Mouse (Mus musculus) right cerebral cortex, postnatal 25 days (tissue): ENCODE data around the gene Flt4.
"Not testable (repeated sequence)": the region's sequence is repeated elsewhere in the genome, so short reads cannot be mapped to it uniquely, and the experiment has no call there.

Experiments
- DNase-seq: peaks from one replicate; pipeline ENCODE4 v3.0.0; 2022

Flt4 gene

GRCm38 (mm10) chr11:49608938-49609867, at the start of gene Flt4:
Flt4 (plus strand) TSS chr11:49609263.
- DNase-seq: not testable (repeated sequence)

DNA sequence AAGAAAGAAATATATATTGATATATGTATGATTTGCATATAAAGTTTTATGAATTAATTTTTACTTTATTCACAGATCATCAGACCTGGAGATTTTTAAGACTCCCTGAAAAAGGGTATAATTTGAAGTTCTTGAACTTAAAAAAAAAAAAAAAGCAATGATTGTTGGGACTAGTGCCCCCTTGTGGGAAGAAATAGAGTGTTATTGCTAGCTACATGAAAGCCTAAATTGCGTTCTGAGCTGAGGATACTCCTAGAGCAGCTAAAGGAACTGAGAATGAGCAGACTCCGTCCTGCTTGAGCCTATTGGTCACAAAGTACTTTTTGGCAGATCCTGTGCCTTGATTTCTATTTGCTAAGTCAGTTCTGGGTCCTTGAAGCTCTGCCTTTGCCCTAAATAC, 34.0 kb upstream of the Flt4 start:
- DNase-seq: not testable (repeated sequence)

- DNase-seq: not testable (repeated sequence)
Observed at GRCm38 (mm10) chr11:49580452-49580851, 28.6 kb upstream of the Flt4 start.

DNA sequence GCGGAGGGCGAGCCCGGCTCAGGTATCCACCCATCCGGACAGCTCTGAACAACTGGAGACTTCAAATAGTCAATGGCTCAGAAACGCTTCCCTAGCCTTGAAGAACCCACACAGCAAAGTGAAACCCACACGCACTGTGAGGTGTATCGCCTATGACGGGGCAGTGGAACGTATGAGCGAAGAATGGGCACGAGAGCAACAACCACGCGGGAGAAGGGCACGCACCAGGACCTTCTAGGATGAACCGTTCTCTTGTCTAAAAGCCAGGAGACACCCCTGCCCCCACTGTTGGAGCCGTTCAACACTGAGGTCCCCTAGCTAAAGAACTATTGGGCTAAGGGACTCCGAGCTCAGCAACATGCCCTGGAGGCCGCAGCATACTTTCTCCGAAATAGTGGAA, 18.9 kb upstream of the Flt4 start:
- DNase-seq: no peak

DNA sequence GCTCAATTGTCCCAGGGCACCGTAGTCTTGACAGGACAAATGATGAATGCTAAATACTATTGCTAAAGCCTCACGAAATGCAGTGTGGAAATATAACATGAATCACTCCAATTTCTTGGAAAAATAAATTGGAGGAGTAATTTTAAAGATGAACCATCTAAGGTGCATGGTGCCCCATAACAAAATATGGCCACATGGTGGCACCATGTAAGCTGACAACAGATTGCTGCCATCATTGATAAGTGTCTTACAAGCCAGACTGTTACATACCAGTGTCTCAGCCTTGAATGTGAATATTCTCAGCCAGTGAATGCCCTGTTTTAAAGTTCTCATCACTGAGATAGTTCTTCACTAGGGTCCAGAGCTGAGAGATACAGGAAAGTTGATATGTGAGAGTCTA, 11.9 kb upstream of the Flt4 start:
- DNase-seq: not testable (repeated sequence)

GRCm38 (mm10) chr11:49608306-49608705, 757 bp upstream of the Flt4 start:
- not testable (repeated sequence) for DNase-seq

GRCm38 (mm10) chr11:49609868-49610824, 1.1 kb downstream of the Flt4 start:
- DNase-seq: not testable (repeated sequence)

- not testable (repeated sequence) for DNase-seq
Observed at GRCm38 (mm10) chr11:49611349-49611748, 2.3 kb downstream of the Flt4 start.

- no peak for DNase-seq
Observed at GRCm38 (mm10) chr11:49612154-49612553, 3.1 kb downstream of the Flt4 start.

DNA sequence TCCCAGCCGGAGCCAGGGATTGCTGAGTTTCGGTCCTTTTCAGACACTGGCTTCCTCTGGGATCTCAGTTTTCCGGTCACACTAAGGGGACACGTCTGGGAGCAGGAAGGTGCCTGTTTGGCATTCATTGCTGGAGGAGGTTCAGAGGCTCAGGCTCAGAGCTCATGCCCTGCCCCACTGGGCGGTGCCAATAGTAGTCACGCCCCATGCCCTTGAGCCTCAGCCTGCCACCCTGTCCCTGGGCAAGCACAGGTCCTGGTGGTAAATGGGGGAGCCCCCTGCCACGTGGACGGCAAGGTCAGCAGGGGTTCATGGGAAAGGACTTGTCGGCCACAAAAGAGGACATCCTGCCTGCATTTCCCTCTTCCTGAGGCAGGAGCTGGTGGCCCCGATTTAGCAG, 4.3 kb downstream of the Flt4 start:
- no peak for DNase-seq

DNA sequence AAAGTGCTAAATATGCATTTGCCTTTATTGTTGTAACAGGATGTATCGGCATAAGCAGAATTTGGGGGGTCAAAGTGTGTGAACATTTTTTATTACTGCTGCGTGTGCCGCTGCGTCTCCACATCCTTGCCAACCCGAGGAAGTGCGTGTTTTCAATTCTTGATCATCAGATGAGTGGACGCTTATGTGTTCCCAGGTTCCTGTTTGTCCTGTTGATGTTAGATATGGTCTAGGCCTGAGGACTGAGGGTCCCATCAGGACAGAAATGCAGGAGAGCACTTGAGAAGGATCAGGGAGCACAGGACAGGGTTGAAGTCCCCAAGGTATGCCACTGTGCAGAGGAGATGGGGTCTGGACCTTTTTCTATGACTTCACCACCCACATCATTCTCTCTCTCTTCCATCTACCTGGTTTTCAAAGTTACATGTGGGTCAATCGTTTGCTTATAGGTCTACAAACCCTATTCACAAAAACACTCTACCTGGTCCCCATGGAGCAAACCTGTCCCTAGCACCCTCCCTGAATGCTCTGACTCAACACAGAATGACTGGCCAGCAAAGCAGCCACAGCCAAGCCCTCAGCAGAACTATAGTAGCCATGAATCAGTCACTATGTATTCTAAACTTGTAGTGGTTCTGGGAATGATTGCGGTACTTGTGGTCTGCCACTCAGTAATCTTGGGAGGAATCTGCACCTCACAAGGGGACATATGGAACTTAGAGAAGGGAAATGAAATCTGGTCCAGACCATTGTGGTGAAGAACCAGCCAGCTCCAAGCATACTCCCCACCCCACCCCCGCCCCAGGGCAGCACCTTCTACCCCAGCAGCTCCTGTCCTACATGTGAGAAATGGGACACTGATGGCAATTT, 7.0 kb downstream of the Flt4 start:
- no peak for DNase-seq

- no peak for DNase-seq
Observed at GRCm38 (mm10) chr11:49618476-49618875, 9.4 kb downstream of the Flt4 start.

DNA sequence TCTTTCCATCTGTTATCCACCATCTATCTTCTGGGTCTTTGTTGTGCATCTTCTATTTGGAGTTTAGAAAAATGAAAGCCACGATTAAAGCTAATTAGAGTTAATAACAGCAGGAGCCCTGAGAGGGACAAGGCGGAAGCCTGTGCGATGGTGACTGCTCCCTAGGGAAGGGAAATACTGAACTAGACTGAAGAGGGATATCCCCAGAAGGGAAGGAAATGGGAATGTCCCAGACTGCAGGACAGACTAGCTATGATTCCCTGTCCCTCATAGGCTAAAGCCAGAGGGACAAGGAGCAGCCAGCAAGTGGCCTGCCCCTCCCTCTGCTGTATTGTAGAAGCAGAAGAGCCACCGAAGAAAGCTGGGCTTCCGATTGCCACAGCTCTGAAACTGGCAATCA, 12.9 kb downstream of the Flt4 start:
- DNase-seq: no peak

DNA sequence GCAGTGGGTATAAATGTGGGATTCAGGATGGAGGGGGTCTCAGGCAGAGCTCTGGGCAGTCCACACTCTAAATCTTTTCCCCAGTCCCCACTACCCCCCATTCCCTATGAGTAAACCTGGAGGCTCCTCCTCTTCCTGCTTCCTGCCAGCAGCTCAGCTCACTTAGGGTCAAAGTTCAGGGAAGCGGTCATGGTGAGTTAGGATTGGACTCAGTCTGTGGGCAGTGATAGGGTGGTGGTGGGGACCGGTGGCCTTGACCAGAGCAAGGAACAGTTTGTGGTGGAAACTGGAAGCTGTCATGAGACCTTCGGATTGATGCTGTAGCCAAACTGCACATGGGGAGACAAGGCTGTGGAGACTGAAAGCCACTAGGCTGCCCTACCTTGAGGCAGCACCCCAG, 15.1 kb downstream of the Flt4 start:
- no peak for DNase-seq

DNA sequence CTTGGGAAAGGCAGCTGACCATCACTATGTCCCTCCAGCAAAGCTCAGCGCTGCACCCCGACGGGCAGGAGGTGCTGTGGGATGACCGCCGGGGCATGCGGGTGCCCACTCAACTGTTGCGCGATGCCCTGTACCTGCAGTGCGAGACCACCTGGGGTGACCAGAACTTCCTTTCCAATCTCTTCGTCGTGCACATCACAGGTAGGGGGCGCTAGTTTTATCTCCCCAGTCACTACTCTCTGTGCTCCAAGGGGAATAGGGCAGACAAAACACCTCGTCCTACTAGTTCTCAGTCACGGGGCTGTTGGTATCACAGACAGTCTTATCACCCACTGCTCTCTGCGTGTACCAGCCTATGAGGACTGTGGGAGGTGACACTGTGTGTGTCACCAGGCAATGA, 16.8 kb downstream of the Flt4 start:
- no peak for DNase-seq

DNA sequence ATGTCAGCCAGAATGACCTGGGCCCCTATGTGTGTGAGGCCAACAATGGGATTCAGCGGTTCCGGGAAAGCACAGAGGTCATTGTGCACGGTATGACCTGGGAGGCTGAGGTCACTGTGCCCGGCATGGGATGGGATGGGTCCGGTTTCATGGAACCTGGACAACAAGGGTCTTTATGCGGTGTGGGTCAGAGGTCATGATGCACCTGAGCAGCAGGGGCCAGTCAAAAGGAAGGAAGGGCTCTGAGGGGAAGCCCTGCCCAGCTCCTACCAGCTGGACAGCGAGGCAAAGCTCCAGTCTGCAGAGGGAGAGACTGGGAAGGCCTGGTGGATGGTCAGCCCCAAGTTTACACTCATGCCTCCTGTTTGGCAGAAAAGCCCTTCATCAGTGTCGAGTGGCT, 17.7 kb downstream of the Flt4 start:
- no peak for DNase-seq

GRCm38 (mm10) chr11:49631154-49631553, 22.1 kb downstream of the Flt4 start:
- no peak for DNase-seq

DNA sequence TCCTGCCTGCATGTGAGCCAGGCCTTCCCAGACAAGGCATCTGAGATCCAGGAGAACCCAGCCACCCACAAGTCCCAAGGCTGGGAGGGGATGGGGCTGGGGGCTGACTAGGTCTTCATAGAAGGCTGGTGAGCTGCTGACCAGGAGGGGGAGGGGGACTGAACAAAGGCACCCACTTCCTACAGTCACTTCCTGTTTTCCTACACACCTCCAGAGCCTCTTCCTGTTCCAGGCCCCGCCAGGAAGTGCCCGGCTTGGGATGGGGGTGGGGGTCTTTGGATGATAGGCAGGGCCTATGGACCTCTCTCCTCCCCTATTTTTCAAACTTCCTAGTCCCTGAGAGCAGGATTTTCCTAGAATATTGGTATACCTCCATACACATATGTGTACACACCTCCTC, 23.2 kb downstream of the Flt4 start:
- DNase-seq: no peak

DNA sequence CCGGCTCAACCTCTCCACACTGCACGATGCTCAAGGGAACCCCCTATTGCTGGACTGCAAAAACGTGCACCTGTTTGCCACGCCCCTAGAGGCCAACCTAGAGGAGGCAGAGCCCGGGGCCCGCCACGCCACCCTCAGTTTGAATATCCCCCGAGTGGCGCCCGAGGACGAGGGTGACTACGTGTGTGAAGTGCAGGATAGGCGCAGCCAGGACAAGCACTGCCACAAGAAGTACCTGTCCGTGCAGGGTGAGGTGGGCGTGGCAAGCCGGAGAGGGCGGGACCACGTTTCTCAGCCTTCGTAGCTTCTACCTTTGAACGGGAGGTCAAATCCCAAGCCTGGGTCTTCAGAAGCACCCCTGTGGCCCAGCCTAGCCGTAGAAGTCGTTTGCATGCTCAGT, 25.0 kb downstream of the Flt4 start:
- no peak for DNase-seq

- no peak for DNase-seq
Observed at GRCm38 (mm10) chr11:49635671-49636070, 26.6 kb downstream of the Flt4 start.

- DNase-seq: no peak
Observed at GRCm38 (mm10) chr11:49636449-49636848, 27.4 kb downstream of the Flt4 start.

GRCm38 (mm10) chr11:49645677-49646076, 36.6 kb downstream of the Flt4 start:
- DNase-seq: no peak
